Mouse (Mus musculus) bone marrow, adult 2 months (tissue): ENCODE measurements around the gene Tbc1d9b.

ENCODE experiments used
- CTCF ChIP-seq: fragments of 200-500 bp; IDR thresholded peaks from 2 replicates; pipeline ENCODE4 v1.5.1; 2011; ENCODE audit warnings: low read length, control low read depth; ENCODE audit not compliant: control insufficient read depth, insufficient read depth
- POLR2A ChIP-seq: fragments of 200-500 bp; IDR thresholded peaks from 2 replicates; pipeline ENCODE4 v1.6.1; 2011; ENCODE audit warnings: low read depth, mild to moderate bottlenecking, control low read depth, low read length, borderline replicate concordance; ENCODE audit not compliant: control insufficient read depth

- peak; percentile 98 for TF ChIP-seq CTCF
- peak; percentile 33; the same call in 1 of the 2 replicates for TF ChIP-seq POLR2A
Measured at GRCm38 (mm10) chr11:50161578-50162304, 30.5 kb downstream of the Tbc1d9b start.
